8 mouse cellular contexts compared by ENCODE assay signal in genomic region chr10:85044191-85044711, GRCm38 (mm10). TPM values are rescaled to one million over a fixed set of nuclear protein-coding genes. Genes with fewer than 3 reads are reported as not detected.
DNase-seq lines count a peak whose midpoint lies in the region; ATAC-seq and TF ChIP-seq lines count a peak whose summit lies in the region.

No protein-coding gene starts in this region.

- peak overlapping the region; percentile 64; the same call in 1 of the 2 replicates for H3K9ac ChIP-seq in embryonic facial prominence, embryonic 13.5 days
- H3K9ac ChIP-seq in stomach, embryonic 14.5 days (replicated peaks; ENCODE audit: low read depth, low read length), result no peak overlapping the region

- 16% methylated on average over 17 of the region's 17 CpGs for WGBS in embryonic facial prominence, embryonic 13.5 days
- WGBS in lung, adult 2 months, result 30% methylated on average over 17 of the region's 17 CpGs
- WGBS in stomach, embryonic 14.5 days, result 32% methylated on average over 17 of the region's 17 CpGs

- H3K9me3 ChIP-seq in embryonic facial prominence, embryonic 13.5 days, result no peaks in the 10 kb centered on the region
- H3K9me3 ChIP-seq in stomach, embryonic 14.5 days (ENCODE audit: control insufficient read depth, low read depth, low read length), result no peaks in the 10 kb centered on the region

- 0 out of 2 replicates have a peak, but pooled peaks cover 6% of the 10 kb centered on the region for H3K27me3 ChIP-seq in embryonic facial prominence, embryonic 13.5 days
- no peaks in the 10 kb centered on the region for H3K27me3 ChIP-seq in stomach, embryonic 14.5 days (ENCODE audit: control insufficient read depth, insufficient read depth, low read length)

- peak; percentile 54 for DNase-seq in MN1 (ENCODE audit: low spot score)
- DNase-seq in heart, postnatal 36 days, result peak; percentile 13 to 15
- DNase-seq in lung, adult 2 months, result peak; percentile 24
- DNase-seq in cerebellum, adult 11 months, result no peak
- DNase-seq in layer of hippocampus, postnatal 10 days (ENCODE audit: low spot score in 2 of 2), result no peak
- no peak for DNase-seq in urinary bladder, postnatal 14 days (ENCODE audit: low spot score)

- no peak for TF ChIP-seq CTCF in lung, adult 2 months (IDR thresholded peaks at IDR 0.05; ENCODE audit: insufficient read depth, low read length)

- no peak for TF ChIP-seq POLR2A in lung, adult 2 months (IDR thresholded peaks at IDR 0.05; ENCODE audit: borderline replicate concordance, extremely low read depth, low read depth, low read length)

- peak overlapping the region; percentile 59 for H3K4me2 ChIP-seq in embryonic facial prominence, embryonic 13.5 days
- H3K4me2 ChIP-seq in stomach, embryonic 14.5 days (replicated peaks; ENCODE audit: low read depth, low read length), result peak overlapping the region; percentile 33

- H3K36me3 ChIP-seq in embryonic facial prominence, embryonic 13.5 days, result no peaks in the 10 kb centered on the region
- H3K36me3 ChIP-seq in stomach, embryonic 14.5 days (ENCODE audit: control insufficient read depth, insufficient read depth, low read length), result no peaks in the 10 kb centered on the region

- intact Hi-C loops in heart, postnatal 36 days (cut with DNase I), result loop anchor here (1.0 to 10.0 kb wide), 4 partner anchors 31 to 403 kb away; partner anchors contain the start of gene Ric8b

- ATAC-seq in embryonic facial prominence, embryonic 13.5 days (ENCODE audit: insufficient number of reproducible peaks, insufficient read depth, low FRiP score, low TSS enrichment, low read depth), result no peak
- ATAC-seq in stomach, embryonic 14.5 days (ENCODE audit: insufficient number of reproducible peaks, insufficient read depth, low FRiP score, low read depth), result no peak

- H3K4me3 ChIP-seq in embryonic facial prominence, embryonic 13.5 days, result peak overlapping the region; percentile 34
- H3K4me3 ChIP-seq in lung, adult 2 months (replicated peaks; ENCODE audit: extremely low read depth, low read depth, low read length), result peak overlapping the region; percentile 3
- peak overlapping the region; percentile 11; the same call in 1 of the 2 replicates for H3K4me3 ChIP-seq in stomach, embryonic 14.5 days (ENCODE audit: low read depth, low read length)

- peaks cover 10% of the 10 kb centered on the region for H3K4me1 ChIP-seq in embryonic facial prominence, embryonic 13.5 days
- no peaks in the 10 kb centered on the region; the same call in 1 of the 2 replicates for H3K4me1 ChIP-seq in lung, adult 2 months (ENCODE audit: control insufficient read depth, insufficient read depth, low read length)
- H3K4me1 ChIP-seq in stomach, embryonic 14.5 days (ENCODE audit: control insufficient read depth, insufficient read depth, low read length), result 0 out of 2 replicates have a peak, but pooled peaks cover 6% of the 10 kb centered on the region

- H3K27ac ChIP-seq in embryonic facial prominence, embryonic 13.5 days, result no peak overlapping the region
- H3K27ac ChIP-seq in stomach, embryonic 14.5 days (ENCODE audit: low read length), result no peak overlapping the region

RNA-seq across cellular contexts. Expression of gene Fhl4, which starts 58.0 kb away (rescaled TPM):
- 1.2 and 1.4 TPM in 2 replicates for polyA plus RNA-seq in embryonic facial prominence, embryonic 13.5 days (2015; fragmentation: Nextera tagmentation; extraction: Ambion mirVana)
- under 1 TPM; 0.35 to 0.61 TPM for total RNA-seq in heart, postnatal 36 days (2021)
- 0.14 and 0.22 TPM in 2 replicates for polyA plus RNA-seq in lung, adult 2 months (2012; rRNA removed)
- polyA plus RNA-seq in stomach, embryonic 14.5 days (2014; fragmentation: Nextera tagmentation; extraction: Ambion mirVana), result 0.71 and 1.1 TPM in 2 replicates
- total RNA-seq in layer of hippocampus, postnatal 10 days (2021), result 1 to 10 TPM; 1.2 to 1.6 TPM

RNA-seq across cellular contexts. Expression of gene Tmem263, which starts 58.2 kb away (rescaled TPM):
- polyA plus RNA-seq in embryonic facial prominence, embryonic 13.5 days (2015; fragmentation: Nextera tagmentation; extraction: Ambion mirVana), result 110 and 123 TPM in 2 replicates
- 10 to 100 TPM; 14.8 to 16.0 TPM for total RNA-seq in heart, postnatal 36 days (2021)
- 3.6 and 5.9 TPM in 2 replicates for polyA plus RNA-seq in lung, adult 2 months (2012; rRNA removed)
- polyA plus RNA-seq in stomach, embryonic 14.5 days (2014; fragmentation: Nextera tagmentation; extraction: Ambion mirVana), result 77.9 and 78.0 TPM in 2 replicates
- 10 to 100 TPM; 30.1 to 32.1 TPM for total RNA-seq in layer of hippocampus, postnatal 10 days (2021)

Comparison
In these comparisons a context has a peak if more than half of its experiments do, and no peak if none do; other contexts are left out.
1. DNase-seq: peak in MN1 (single experiment), heart, postnatal 36 days (2 of 2) and lung, adult 2 months (single experiment); none in cerebellum, adult 11 months (single experiment), layer of hippocampus, postnatal 10 days (0 of 2) and urinary bladder, postnatal 14 days (single experiment).
2. RNA of gene Tmem263, which starts 58.2 kb away (polyA plus RNA-seq): 110 to 123 TPM in embryonic facial prominence, embryonic 13.5 days and 77.9 to 78.0 TPM in stomach, embryonic 14.5 days; 3.6 to 5.9 TPM in lung, adult 2 months; every median in the first group is over 10 times any median in the second.
3. Peak in every context shown above with its lines, with median percentiles within 50 percentile points of each other: H3K4me3 ChIP-seq.